Mouse (Mus musculus): ENCODE results near the gene Gipc3. TPM values are rescaled to one million over a fixed set of nuclear protein-coding genes. Genes with fewer than 3 reads are reported as not detected.

Gipc3 gene
- polyA plus RNA-seq, 1 experiment, result 0.01 TPM

DNA sequence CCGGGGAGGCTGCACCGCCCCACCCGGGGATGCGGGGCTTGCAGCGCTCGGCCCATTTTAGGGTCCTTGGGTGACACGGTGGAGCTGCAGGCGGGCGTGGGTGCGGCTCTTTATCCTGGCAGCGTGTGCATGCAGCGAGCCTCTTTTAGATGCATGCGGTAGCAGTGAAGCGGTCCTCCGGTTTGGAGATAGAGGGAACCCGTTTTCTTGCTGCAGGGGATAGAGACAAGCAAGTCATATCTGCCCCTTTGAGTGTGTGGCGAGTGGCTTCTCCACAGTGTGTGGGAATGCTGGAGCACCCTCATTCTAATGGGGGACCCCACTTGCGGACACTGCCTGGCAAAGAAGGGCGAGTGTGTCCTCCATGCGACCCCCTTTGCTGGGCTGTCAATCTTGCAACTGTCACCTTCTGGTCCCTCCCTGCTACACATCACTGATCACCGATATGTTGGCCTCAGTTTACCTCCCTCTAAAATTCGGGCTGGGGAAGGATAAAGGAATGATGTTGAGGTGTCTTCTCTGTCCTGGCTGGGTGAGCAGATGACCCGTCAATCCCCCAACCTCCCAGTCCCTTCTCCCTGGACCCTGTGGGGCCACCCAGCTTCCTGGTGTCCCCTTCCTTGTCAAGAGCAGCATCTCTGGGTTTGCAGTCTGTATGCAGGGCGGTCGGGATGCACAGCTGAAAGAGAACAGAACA is 49.6 kb downstream of the Gipc3 start:
- Histone ChIP-seq H3K4me3 (replicated peaks) (peak overlapping the region; percentile 83), H3K9me3 (ENCODE audit: control insufficient read depth, low read length) (no peaks in the 10 kb centered on the region), H3K27me3 (ENCODE audit: control insufficient read depth) (peaks cover 4% of the 10 kb centered on the region), H3K4me1 (ENCODE audit: control insufficient read depth) (peaks cover 80% of the 10 kb centered on the region), H3K36me3 (ENCODE audit: control insufficient read depth) (peaks cover 27% of the 10 kb centered on the region)
- no peak for TF ChIP-seq GATA1 (IDR thresholded peaks at IDR 0.05; ENCODE audit: low read length)
- TF ChIP-seq TAL1 (IDR thresholded peaks at IDR 0.05; ENCODE audit: low read length), result no peak

DNA sequence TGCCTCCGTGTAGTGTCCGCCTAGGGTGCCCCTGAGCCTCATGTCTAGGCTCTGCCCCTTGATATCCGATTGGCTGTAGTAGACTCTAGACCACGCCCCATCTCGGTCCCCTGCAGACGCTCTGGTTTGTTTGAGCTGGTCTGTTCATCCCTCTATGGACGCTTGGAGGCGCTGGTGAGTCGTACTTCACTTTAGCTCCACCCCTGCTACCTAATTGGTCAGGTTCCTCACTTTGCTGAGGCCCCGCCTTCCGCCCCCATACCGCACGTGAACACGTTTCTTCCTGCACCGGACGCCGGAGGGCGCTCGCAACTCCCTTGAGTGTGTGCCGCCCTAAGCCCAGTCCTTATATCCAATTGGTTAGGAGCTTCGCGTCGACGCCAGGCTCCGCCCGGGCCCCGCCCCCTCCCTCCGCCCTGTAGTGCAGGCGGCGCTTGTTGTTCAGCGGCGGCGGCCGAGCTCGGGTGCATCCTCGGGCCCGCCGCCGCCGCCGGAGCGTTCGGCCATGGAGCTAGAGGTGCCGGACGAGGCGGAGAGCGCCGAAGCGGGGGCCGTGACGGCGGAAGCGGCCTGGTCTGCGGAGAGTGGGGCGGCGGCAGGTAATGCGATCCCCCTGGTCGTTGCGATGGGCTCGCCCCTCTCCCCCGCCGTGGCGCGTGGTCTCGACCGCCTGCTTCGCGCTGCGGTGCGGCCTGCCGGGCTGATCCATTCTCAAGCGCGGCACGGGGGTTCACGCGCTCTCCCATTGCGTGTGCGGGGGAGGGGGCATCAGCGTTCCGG is 50.3 kb downstream of the Gipc3 start, which contains the start of gene Pip5k1c:
TSS of gene Pip5k1c (plus strand) at position 410 of the 780 bp plus-strand sequence.
- H3K9me3 ChIP-seq (ENCODE audit: control insufficient read depth, low read length), result no peaks in the 10 kb centered on the region
- H3K36me3 ChIP-seq (ENCODE audit: control insufficient read depth), result peaks cover 20% of the 10 kb centered on the region
- H3K4me1 ChIP-seq (ENCODE audit: control insufficient read depth), result peaks cover 80% of the 10 kb centered on the region

GRCm38 (mm10) chr10:81291511-81292104 is 51.5 kb downstream of the Gipc3 start, which contains the start of gene Tjp3:
Gene Tjp3, minus strand, starts transcription at chr10:81291581.
- Histone ChIP-seq H3K27me3 (ENCODE audit: control insufficient read depth) (peaks cover 10% of the 10 kb centered on the region), H3K4me3 (replicated peaks) (peak within 1 kb of the TSS; percentile 83)
- TF ChIP-seq GATA1 (IDR thresholded peaks at IDR 0.05; ENCODE audit: low read length) (no peak), TAL1 (IDR thresholded peaks at IDR 0.05; ENCODE audit: low read length) (no peak)

More for the DNA sequence above, 50.3 kb downstream of the Gipc3 start, which contains the start of gene Pip5k1c:
- TF ChIP-seq TAL1 (IDR thresholded peaks at IDR 0.05; ENCODE audit: low read length) (no peak), GATA1 (IDR thresholded peaks at IDR 0.05; ENCODE audit: low read length) (no peak)
- H3K4me3 ChIP-seq (replicated peaks), result peak within 1 kb of the TSS; percentile 83
- peaks cover 10% of the 10 kb centered on the region for H3K27me3 ChIP-seq (ENCODE audit: control insufficient read depth)

DNA sequence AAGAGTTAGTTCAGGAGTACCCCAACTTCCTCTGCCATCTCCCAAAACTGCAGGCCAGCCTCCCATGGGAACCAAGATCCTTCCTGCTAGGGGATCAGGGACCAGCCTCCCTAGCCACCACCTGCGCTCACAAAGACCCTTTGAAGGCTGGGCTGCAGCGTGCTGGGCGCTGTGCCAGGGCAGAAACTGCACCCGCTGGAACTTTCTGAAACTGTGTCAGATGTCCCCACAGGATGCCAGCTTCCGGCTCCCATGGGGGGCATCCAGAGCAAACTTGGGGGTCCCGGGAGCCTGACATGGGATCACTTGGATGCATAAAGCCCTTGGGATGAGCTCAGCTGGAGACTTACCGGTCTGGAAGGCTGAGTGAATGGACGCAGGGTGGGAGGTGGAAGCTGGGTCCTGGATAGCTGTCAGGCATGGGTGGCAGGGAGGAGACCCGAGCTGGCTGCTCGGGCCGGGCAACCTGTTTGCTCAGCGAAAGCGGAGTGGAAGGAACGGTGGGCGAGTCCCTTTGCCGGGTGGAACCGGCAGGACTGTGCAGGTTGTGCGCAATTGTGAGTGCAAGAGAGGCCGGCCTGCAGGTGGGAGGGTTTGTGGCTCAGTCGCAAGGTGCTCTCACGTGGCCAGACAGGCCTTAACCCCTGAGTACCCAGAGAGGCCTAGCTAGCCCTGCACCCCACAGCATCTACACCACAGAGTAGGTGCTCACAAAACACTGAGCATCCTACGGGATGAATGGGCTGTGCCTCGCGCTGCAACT is 52.2 kb downstream of the Gipc3 start:
- peaks cover 12% of the 10 kb centered on the region for H3K36me3 ChIP-seq (ENCODE audit: control insufficient read depth)
- no peak overlapping the region for H3K4me3 ChIP-seq (replicated peaks)
- H3K27me3 ChIP-seq (ENCODE audit: control insufficient read depth), result peaks cover 18% of the 10 kb centered on the region
- TF ChIP-seq GATA1 (IDR thresholded peaks at IDR 0.05; ENCODE audit: low read length) (no peak), TAL1 (IDR thresholded peaks at IDR 0.05; ENCODE audit: low read length) (no peak)
- H3K4me1 ChIP-seq (ENCODE audit: control insufficient read depth), result peaks cover 81% of the 10 kb centered on the region
- no peaks in the 10 kb centered on the region for H3K9me3 ChIP-seq (ENCODE audit: control insufficient read depth, low read length)

More at GRCm38 (mm10) chr10:81291511-81292104, 51.5 kb downstream of the Gipc3 start, which contains the start of gene Tjp3:
- no peaks in the 10 kb centered on the region for H3K9me3 ChIP-seq (ENCODE audit: control insufficient read depth, low read length)
- peaks cover 81% of the 10 kb centered on the region for H3K4me1 ChIP-seq (ENCODE audit: control insufficient read depth)
- H3K36me3 ChIP-seq (ENCODE audit: control insufficient read depth), result peaks cover 19% of the 10 kb centered on the region

DNA sequence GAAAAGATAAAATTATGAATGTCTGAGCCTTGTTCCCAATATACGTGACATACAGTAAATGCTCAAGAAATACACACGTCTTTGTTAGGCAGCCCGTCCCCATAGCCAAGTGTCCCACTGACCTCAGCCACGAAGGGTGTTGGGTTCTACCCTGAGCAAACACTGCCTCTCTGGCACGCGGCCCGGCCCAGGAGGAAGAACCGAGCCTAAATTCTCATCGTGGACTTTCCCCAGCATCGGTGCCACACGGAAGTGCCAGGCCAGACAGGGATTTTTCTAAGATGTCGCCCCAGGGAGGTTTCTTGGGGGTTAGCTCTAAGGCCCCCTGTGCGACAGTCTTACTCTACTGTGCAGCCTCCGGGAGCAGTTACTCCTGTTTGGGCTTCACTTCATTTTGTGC is 53.3 kb downstream of the Gipc3 start:
- H3K9me3 ChIP-seq (ENCODE audit: control insufficient read depth, low read length), result peaks cover 4% of the 10 kb centered on the region; the same call in 1 of the 2 replicates
- H3K4me1 ChIP-seq (ENCODE audit: control insufficient read depth), result peaks cover 81% of the 10 kb centered on the region
- H3K4me3 ChIP-seq (replicated peaks), result no peak overlapping the region
- peaks cover 28% of the 10 kb centered on the region for H3K27me3 ChIP-seq (ENCODE audit: control insufficient read depth)
- peaks cover 3% of the 10 kb centered on the region for H3K36me3 ChIP-seq (ENCODE audit: control insufficient read depth)
- TF ChIP-seq GATA1 (IDR thresholded peaks at IDR 0.05; ENCODE audit: low read length), result no peak
- TF ChIP-seq TAL1 (IDR thresholded peaks at IDR 0.05; ENCODE audit: low read length), result no peak

DNA sequence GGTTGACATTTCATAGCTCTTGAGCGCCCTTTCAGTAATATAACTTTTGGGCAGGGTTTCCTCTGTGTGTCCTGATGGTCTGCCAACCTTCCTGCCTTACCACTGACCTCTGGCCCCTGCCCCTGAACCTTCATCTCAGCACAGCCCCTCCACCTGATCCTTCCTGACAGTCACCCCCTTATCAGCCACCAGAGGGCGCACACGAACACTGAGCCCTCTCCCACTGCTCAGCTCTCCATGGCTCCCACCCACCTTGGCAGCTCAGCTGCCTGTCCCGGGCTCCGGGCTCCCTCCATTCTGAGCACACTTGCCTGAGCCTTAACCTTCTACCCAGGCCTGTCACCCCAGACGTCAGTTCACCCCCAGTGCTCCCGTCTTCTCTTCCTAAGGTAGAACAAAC is 53.8 kb downstream of the Gipc3 start:
- H3K27me3 ChIP-seq (ENCODE audit: control insufficient read depth), result peaks cover 34% of the 10 kb centered on the region

GRCm38 (mm10) chr10:81288601-81289000 is 54.5 kb downstream of the Gipc3 start:
- Histone ChIP-seq H3K36me3 (ENCODE audit: control insufficient read depth) (no peaks in the 10 kb centered on the region), H3K27me3 (ENCODE audit: control insufficient read depth) (peaks cover 40% of the 10 kb centered on the region), H3K4me1 (ENCODE audit: control insufficient read depth) (peaks cover 70% of the 10 kb centered on the region), H3K9me3 (ENCODE audit: control insufficient read depth, low read length) (peaks cover 4% of the 10 kb centered on the region; the same call in 1 of the 2 replicates), H3K4me3 (replicated peaks) (no peak overlapping the region)
- no peak for TF ChIP-seq GATA1 (IDR thresholded peaks at IDR 0.05; ENCODE audit: low read length)
- TF ChIP-seq TAL1 (IDR thresholded peaks at IDR 0.05; ENCODE audit: low read length), result no peak

More for the DNA sequence above, 53.8 kb downstream of the Gipc3 start:
- H3K4me1 ChIP-seq (ENCODE audit: control insufficient read depth), result peaks cover 77% of the 10 kb centered on the region
- H3K9me3 ChIP-seq (ENCODE audit: control insufficient read depth, low read length), result peaks cover 4% of the 10 kb centered on the region; the same call in 1 of the 2 replicates
- H3K4me3 ChIP-seq (replicated peaks), result no peak overlapping the region
- TF ChIP-seq GATA1 (IDR thresholded peaks at IDR 0.05; ENCODE audit: low read length) (no peak), TAL1 (IDR thresholded peaks at IDR 0.05; ENCODE audit: low read length) (no peak)
- no peaks in the 10 kb centered on the region for H3K36me3 ChIP-seq (ENCODE audit: control insufficient read depth)

DNA sequence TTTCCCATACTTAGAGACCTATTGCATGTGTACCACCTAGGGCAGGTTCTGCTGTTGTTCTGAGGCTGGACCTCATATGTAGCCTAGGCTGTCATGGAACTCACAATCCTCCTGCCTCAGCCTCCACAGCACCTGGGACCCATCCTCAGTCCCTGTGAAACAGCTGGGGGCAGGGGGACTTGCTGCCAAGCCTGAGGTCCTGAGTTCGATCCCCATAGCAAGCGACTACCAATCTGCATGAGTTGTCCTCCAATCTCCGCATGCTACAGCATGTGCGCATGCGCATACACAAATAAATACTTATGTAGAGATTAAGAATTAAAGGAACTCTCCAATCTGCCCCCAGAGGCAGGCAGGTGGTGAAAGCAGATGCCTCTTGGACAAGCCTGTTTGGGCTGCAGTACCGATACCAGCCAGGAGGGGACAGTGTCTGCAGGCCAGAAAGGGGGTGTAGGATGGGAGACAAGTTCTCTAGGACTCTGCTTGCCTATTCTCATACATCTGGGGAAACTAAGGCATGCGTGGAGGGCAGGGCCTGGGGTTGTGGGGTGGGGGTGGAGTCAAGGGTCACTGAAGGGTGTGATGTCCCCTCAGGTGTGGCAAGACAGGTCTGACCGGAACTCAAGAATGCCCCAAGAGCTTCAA is 55.4 kb downstream of the Gipc3 start:
- TF ChIP-seq TAL1 (IDR thresholded peaks at IDR 0.05; ENCODE audit: low read length), result no peak
- no peak for TF ChIP-seq GATA1 (IDR thresholded peaks at IDR 0.05; ENCODE audit: low read length)
- Histone ChIP-seq H3K36me3 (ENCODE audit: control insufficient read depth) (no peaks in the 10 kb centered on the region), H3K9me3 (ENCODE audit: control insufficient read depth, low read length) (peaks cover 4% of the 10 kb centered on the region; the same call in 1 of the 2 replicates), H3K4me1 (ENCODE audit: control insufficient read depth) (peaks cover 63% of the 10 kb centered on the region), H3K27me3 (ENCODE audit: control insufficient read depth) (peaks cover 49% of the 10 kb centered on the region), H3K4me3 (replicated peaks) (no peak overlapping the region)
